Mouse (Mus musculus): ENCODE data around the gene Churc1.
A peak's percentile ranks its signal among the peaks of the same experiment; 100 is the strongest.
"Not testable (repeated sequence)": the region's sequence is repeated elsewhere in the genome, so short reads cannot be mapped to it uniquely, and the experiment has no call there.

Churc1 gene

GRCm38 (mm10) chr12:76765354-76765851, at the start of gene Churc1, which contains the start of gene Fntb:
Gene Churc1 (plus strand): TSS chr12:76765538.
Gene Fntb (plus strand): TSS chr12:76765589.
- peak; percentile 82 for DNase-seq

DNA sequence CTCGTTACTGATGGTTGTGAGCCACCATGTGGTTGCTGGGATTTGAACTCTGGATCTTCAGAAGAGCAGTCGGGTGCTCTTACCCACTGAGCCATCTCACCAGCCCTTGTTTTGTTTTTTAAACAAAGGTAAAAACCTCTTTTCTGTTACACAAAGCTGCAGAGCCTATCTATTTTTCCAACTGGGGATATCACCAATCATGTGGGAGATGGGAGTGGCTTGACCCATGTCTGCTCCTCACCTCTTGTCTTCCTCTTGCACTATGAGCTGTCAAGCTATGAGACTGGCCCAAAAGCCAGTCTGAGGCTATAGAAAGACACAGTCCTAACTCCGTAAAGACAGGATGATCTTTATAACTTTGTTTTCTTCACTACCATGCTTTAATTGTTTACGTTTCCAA, 47.0 kb upstream of the Churc1 start:
- no peak for DNase-seq

DNA sequence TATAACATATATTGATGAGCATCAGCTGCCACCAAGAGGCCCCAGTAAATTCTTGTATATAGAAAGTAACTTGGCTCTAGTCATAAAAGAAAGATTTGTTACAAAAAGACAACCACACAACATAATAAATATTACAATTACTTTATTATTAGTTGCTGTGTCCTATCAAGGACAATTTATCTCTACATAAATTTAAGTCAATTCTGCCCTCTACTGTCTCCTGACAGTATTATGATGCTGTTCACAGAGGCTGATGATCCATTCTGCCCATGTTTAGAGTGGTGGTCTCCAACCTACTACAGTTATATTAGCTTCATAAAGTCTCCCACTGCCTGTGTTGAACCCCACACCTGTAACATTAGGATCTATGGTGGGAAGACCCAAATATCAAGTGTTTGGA, 44.8 kb upstream of the Churc1 start:
- DNase-seq, result no peak

DNA sequence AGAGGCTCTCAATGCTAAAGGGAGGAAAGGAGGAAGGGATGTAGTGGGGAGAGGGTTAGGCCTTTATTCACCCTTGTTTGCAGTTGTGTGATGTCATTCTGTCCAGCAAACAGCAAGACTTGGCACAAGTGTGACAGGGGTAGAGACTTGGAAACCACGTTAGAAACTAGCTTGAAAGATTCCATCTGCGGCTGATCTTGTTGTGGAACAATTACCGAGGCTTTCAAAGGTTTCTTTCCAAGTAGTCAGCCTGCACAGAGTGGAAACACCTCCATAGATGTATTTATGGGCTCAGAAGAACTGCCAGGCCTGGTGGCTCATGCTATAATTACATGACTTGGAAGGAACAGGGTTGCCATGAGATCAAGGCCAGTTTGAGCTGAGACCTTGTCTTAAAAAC, 43.3 kb upstream of the Churc1 start:
- no peak for DNase-seq

GRCm38 (mm10) chr12:76727955-76728354, 37.4 kb upstream of the Churc1 start:
- no peak for DNase-seq

DNA sequence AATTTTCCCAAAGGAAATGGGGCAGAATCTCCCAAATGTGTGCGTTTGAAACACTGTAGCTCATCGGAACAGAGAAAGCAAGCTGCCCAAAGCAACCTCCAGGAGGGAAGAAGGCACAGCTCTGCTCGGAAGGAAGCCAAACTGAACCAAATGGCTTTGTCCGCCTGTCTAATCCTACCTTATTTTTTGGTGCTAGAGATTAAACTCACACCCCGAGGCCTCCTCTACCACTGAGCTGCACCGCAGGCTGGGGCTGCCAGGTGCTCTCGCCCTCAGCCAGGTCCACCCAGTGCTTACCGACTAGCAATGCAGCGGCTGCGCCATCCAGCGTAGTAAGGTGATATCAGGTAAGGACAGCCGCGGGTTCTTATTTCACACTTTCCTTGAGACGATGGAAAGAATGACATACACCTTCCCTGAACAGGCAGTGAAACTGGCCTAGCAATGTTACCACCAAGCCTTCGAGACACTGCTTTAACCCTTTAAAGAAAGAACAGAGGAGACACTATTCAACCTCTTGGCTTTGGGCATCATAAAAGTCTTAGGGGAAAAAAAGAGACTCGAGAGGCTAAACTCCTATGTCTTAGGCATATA, 14.4 kb upstream of the Churc1 start:
- DNase-seq, result no peak

- peak; percentile 31 for DNase-seq
These were observed 12.6 kb upstream of the Churc1 start for GRCm38 (mm10) chr12:76752652-76753318.

DNA sequence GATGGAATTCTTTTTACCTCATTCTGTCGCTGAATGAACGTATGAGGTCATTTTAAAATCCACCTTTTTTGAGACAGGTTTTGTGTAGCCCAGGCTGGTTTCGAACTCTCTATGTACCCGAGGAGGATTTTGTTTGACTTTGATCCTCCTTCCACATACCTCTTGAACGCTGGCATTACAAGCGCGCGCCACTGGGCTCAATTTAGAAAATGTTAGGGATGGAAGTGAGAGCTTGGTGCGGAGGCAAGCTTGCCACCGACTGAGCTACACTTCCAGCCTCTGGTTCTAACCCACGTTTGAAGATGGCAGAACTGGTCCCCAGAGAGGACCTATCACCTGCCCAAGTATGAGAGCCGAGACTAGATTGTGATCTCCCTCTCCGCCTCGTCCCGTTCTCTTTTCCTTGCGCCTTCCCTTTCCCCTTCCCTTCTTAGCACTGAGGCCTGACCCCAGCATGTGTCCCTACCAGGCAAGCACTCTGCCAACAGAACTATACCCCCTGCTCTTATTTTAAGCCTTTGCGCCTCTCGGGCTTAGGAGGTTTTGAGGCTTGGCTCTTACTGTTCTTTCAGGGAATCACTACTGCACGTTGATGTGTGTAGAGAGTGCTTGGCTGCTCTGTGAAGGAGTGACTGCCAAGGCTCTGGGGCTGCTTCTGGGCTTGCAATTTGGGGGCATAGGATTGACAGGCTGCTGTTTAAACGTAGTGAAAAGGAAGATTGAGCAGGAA, 728 bp downstream of the Churc1 start:
- peak; percentile 28 for DNase-seq

- no peak for DNase-seq
These were observed 5.6 kb downstream of the Churc1 start for GRCm38 (mm10) chr12:76770841-76771500.

DNA sequence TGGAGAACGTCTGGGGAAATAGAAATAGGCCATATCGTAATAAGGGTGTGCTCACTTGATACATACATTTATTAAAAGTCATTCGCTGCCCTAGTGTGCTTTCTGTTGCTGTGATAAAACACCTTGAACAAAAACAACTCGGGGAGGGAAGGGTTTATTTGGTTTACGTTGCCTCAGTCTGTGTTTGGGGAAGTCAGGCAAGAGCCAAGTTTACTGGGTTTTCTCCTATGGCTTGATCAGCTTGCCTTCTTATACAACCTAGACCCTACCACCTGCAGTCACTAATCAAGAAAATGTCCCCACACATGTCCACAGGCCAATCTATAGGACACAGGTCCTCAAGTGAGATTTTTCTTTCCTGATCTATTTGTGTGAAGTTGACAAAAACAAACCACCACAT, 6.2 kb downstream of the Churc1 start:
- DNase-seq, result no peak

GRCm38 (mm10) chr12:76774652-76775051, 9.3 kb downstream of the Churc1 start:
- DNase-seq, result no peak

DNA sequence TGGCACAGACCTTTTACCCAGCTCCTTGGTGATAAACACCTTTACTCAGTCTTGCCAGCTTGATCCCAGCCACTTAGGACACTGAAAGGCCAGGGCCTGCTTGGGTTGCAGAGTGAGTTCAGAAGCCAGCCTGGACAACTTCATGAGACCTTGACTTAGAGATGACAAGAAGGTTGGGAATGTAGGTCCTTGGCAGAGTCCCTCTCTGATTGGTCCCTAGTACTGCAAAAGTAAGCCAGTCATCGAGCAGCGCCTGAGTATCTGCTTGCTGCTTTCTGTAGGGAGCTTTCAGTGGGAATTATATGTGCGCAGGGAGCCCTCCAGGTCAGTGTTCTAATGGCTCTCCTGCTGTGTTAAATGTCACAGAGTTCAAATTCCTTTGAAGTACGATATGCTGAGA, 9.8 kb downstream of the Churc1 start:
- no peak for DNase-seq

DNA sequence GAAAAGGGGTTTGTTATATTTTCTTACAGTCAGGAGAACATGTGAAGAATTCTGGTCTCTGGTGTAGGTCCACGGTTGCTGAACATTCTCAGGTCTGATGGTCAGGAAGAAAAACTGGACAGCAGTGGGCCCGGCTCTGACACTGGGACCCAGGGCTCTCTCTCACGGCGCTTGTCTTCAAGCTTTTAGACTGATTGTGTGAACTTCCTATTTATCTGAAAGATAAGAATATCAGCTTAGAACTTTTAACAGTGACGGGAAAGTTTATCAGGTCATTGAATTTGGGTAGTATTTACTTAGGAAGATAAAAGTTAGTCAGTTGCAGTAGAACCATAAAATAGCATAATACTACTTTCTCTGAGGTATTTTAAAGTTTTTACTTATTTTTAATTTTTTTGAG, 11.6 kb downstream of the Churc1 start:
- no peak for DNase-seq

GRCm38 (mm10) chr12:76777845-76778244, 12.5 kb downstream of the Churc1 start:
- no peak for DNase-seq

DNA sequence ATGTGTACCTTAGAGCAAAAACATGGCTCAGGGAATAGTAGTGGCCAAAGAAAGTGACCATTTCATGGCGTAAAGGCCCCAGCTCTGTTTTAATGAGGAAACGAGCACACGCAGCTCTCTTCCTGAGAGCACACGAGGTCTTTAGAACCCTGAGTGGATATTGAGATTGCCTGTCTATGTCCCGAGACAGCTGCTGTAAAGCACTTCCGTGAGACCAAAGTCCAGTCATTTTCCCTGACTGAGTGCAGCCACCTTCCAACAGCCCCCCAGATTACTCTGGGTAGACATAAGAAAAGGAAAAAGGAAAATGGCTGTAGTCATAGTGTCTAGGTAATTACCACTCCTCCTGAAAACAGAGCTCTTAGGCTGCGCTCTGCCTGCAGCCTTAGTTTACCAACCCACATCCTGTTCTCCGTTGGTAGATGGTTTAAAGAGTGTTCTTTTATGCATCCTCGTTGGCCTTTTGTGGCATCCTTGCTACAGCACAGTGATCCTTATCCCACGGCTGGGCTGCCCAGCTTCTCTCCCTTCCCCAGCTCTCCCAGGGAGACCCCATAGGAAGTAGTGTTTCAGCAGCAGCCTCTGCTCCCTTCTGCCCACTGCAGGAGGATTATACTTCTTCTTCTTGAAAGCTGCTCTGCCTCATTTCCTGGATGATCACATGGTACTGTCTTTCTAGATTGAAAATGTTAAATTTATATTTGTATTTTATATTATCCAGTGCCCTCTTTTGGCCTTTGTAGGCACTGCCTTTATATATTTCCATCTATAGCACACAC, 13.2 kb downstream of the Churc1 start:
- no peak for DNase-seq

- DNase-seq, result no peak
These were observed 14.6 kb downstream of the Churc1 start for GRCm38 (mm10) chr12:76779951-76780350.

- DNase-seq, result no peak
These were observed 15.5 kb downstream of the Churc1 start for GRCm38 (mm10) chr12:76780639-76781468.

DNA sequence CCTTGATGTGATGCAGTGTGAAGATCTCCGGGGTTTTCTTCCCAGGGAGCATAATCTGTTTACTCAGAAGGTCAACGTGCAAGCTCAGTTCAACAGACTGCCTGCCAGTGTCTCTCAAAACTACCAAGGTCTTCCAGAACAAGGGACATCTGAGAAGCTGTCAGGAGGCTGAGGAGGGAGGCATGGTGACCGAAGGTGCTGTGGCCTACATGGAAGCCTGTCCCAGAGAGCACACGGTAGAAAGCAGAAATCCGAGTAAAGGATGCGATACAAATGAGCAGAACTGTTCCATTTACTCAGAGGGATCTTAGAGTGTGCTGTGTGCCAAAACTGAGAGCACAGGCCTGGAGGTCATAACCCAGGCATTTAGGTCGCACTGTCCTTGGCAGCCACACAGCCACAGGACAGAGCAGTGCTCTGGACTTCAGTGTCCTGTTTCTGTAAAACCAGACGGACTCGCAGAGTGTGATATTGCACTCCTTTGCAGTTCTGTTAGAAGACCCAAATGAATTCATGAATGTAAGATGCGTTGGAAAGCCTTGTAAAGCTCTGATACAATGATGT, 18.8 kb downstream of the Churc1 start:
- no peak for DNase-seq

- DNase-seq, result no peak
These were observed 25.2 kb downstream of the Churc1 start for GRCm38 (mm10) chr12:76790446-76791084.

GRCm38 (mm10) chr12:76792540-76792939, 27.2 kb downstream of the Churc1 start:
- DNase-seq, result not testable (repeated sequence)

DNA sequence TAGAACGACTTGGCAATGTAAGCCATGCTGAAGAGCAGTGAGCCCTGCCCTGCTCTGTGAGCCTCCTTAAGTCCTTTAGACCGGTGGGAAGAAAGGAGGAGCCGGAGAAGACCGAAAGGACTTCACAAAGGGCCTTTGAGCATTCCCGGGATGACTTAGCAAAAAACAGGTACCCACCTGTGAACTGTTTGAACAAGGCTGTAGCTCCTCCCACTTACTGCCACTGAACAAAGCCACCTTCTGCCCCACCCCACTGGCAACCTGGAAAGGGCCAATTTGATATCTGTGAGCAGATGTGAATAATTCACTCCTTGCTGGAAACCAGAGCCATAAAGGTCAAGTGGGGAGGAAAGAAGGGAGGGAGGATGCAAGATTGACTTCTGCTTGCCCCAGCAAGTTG, 30.0 kb downstream of the Churc1 start, which contains the start of gene Gpx2:
Gpx2 (minus strand) TSS at position 205 of the 400 bp plus-strand sequence.
- DNase-seq, result no peak

Data from right cerebral cortex, postnatal 4 days (tissue).